Mouse (Mus musculus) hindbrain, embryonic 14.5 days (tissue): ENCODE measurements around the gene Ccng1. TPM values are rescaled to one million over a fixed set of nuclear protein-coding genes. Genes with fewer than 3 reads are reported as not detected.
A peak's percentile ranks its signal among the peaks of the same experiment; 100 is the strongest.

Source experiments
- ATAC-seq: fragments of 200-750 bp; cut with Nextera tagmentation; 2 replicates; pipeline ENCODE4 v1.8.0; 2017; ENCODE audit warnings: moderate number of reproducible peaks, mild to moderate bottlenecking, moderate TSS enrichment, moderate library complexity; ENCODE audit not compliant: low FRiP score
- DNase-seq: peaks from one replicate; pipeline ENCODE4 v3.0.0-alpha.2; 2015; ENCODE audit warnings: low spot score
- H3K27ac ChIP-seq: fragments of 300-500 bp; sonication (generic); 2 replicates; pipeline ENCODE4 v1.5.1; 2014; ENCODE audit warnings: mild to moderate bottlenecking, moderate library complexity
- H3K27me3 ChIP-seq: fragments of 300-500 bp; sonication (generic); 2 replicates; pipeline ENCODE4 v1.6.1; 2014; ENCODE audit warnings: mild to moderate bottlenecking, low read length, mixed read lengths; ENCODE audit not compliant: control insufficient read depth, insufficient read depth
- H3K36me3 ChIP-seq: fragments of 300-500 bp; sonication (generic); replicated peaks from 2 replicates; pipeline ENCODE4 v1.6.1; 2014; ENCODE audit not compliant: control insufficient read depth, insufficient read depth
- H3K4me1 ChIP-seq: fragments of 300-500 bp; sonication (generic); replicated peaks from 2 replicates; pipeline ENCODE4 v1.6.1; 2014; ENCODE audit warnings: antibody characterized with exemption, low read length, mixed read lengths; ENCODE audit not compliant: control insufficient read depth, insufficient read depth
- H3K4me2 ChIP-seq: fragments of 300-500 bp; sonication (generic); replicated peaks from 2 replicates; pipeline ENCODE4 v1.6.1; 2014; ENCODE audit warnings: mild to moderate bottlenecking, moderate library complexity
- H3K4me3 ChIP-seq: fragments of 300-500 bp; sonication (generic); replicated peaks from 2 replicates; pipeline ENCODE4 v1.5.1; 2014; ENCODE audit warnings: mild to moderate bottlenecking, low read length
- H3K9ac ChIP-seq: fragments of 300-500 bp; sonication (generic); 2 replicates; pipeline ENCODE4 v1.6.1; 2014
- H3K9me3 ChIP-seq: fragments of 300-500 bp; sonication (generic); 2 replicates; pipeline ENCODE4 v1.6.1; 2016; ENCODE audit warnings: low read length; ENCODE audit not compliant: control insufficient read depth
- WGBS: fragments of 180-500 bp; shearing (Covaris S2); extraction: QIAGEN DNeasy Blood & Tissue Kit; methylation state at CpG from one replicate; pipeline ENCODE4 v1.1.7; 2014; 5-methylcytosine and 5-hydroxymethylcytosine counted together
- polyA plus RNA-seq: library from polyadenylated mRNA; unstranded; fragments of >200 nt; fragmentation: Nextera tagmentation; extraction: Ambion mirVana; gene quantifications from 2 replicates; pipeline ENCODE4 v1.2.1, GENCODE M21; 2014

The Ccng1 gene
- polyA plus RNA-seq, 1 experiment from 2014 or later = 42.9 TPM

- Histone ChIP-seq H3K4me2 (no peak overlapping the region), H3K27me3 (no peaks in the 10 kb centered on the region), H3K36me3 (no peaks in the 10 kb centered on the region), H3K27ac (no peak overlapping the region), H3K4me1 (no peaks in the 10 kb centered on the region), H3K9ac (no peak overlapping the region), H3K9me3 (no peaks in the 10 kb centered on the region), H3K4me3 (no peak overlapping the region)
- ATAC-seq = no peak
- no peak for DNase-seq
- WGBS = 45% methylated on average over 2 of the region's 2 CpGs
Observed at GRCm38 (mm10) chr11:40763395-40763794, 8.3 kb upstream of the Ccng1 start.

GRCm38 (mm10) chr11:40759896-40760295 is 4.8 kb upstream of the Ccng1 start:
- 86% methylated on average over 8 of the region's 8 CpGs for WGBS
- Histone ChIP-seq H3K4me2 (no peak overlapping the region), H3K4me1 (no peaks in the 10 kb centered on the region; the same call in 1 of the 2 replicates), H3K27me3 (no peaks in the 10 kb centered on the region), H3K9me3 (no peaks in the 10 kb centered on the region), H3K36me3 (no peaks in the 10 kb centered on the region), H3K4me3 (no peak overlapping the region), H3K27ac (no peak overlapping the region), H3K9ac (no peak overlapping the region)
- DNase-seq (no peak), ATAC-seq (no peak)

- Histone ChIP-seq H3K4me2 (peak overlapping the region; percentile 76), H3K9ac (0 out of 2 replicates have a peak overlapping the region, but pooled peaks have one; percentile 84), H3K9me3 (no peaks in the 10 kb centered on the region), H3K4me1 (peaks cover 11% of the 10 kb centered on the region), H3K27me3 (no peaks in the 10 kb centered on the region), H3K4me3 (no peak overlapping the region), H3K27ac (peak overlapping the region; percentile 36; the same call in 1 of the 2 replicates), H3K36me3 (peaks cover 7% of the 10 kb centered on the region)
- no peak for DNase-seq
- WGBS = 88% methylated on average over 8 of the region's 8 CpGs
- ATAC-seq = no peak
Observed at GRCm38 (mm10) chr11:40755968-40756367, 857 bp upstream of the Ccng1 start.

GRCm38 (mm10) chr11:40754664-40755107 is 425 bp downstream of the Ccng1 start:
- Histone ChIP-seq H3K4me3 (peak overlapping the region; percentile 77), H3K9me3 (no peaks in the 10 kb centered on the region), H3K9ac (peak overlapping the region; percentile 84), H3K4me2 (peak overlapping the region; percentile 76), H3K4me1 (peaks cover 11% of the 10 kb centered on the region), H3K36me3 (peaks cover 18% of the 10 kb centered on the region), H3K27me3 (no peaks in the 10 kb centered on the region), H3K27ac (0 out of 2 replicates have a peak overlapping the region, but pooled peaks have one; percentile 43)
- 3% methylated on average over 19 of the region's 19 CpGs for WGBS
- DNase-seq (no peak), ATAC-seq (peak; percentile 82)

GRCm38 (mm10) chr11:40753836-40754235 is 1.3 kb downstream of the Ccng1 start:
- Histone ChIP-seq H3K27ac (no peak overlapping the region), H3K4me2 (peak overlapping the region; percentile 76), H3K36me3 (peaks cover 21% of the 10 kb centered on the region), H3K4me3 (no peak overlapping the region), H3K27me3 (no peaks in the 10 kb centered on the region), H3K4me1 (peaks cover 11% of the 10 kb centered on the region), H3K9me3 (no peaks in the 10 kb centered on the region), H3K9ac (no peak overlapping the region)
- WGBS = 83% methylated on average over 6 of the region's 6 CpGs
- ATAC-seq (no peak), DNase-seq (no peak)

- H3K4me1 ChIP-seq = no peaks in the 10 kb centered on the region
- no peaks in the 10 kb centered on the region for H3K27me3 ChIP-seq
- ATAC-seq (no peak), DNase-seq (no peak)
- no peaks in the 10 kb centered on the region for H3K9me3 ChIP-seq
- H3K36me3 ChIP-seq = peaks cover 21% of the 10 kb centered on the region
- H3K27ac ChIP-seq = no peak overlapping the region
- H3K4me3 ChIP-seq = no peak overlapping the region
- 69% methylated on average over 2 of the region's 2 CpGs for WGBS
- H3K9ac ChIP-seq = no peak overlapping the region
- no peak overlapping the region for H3K4me2 ChIP-seq
Observed at GRCm38 (mm10) chr11:40747716-40748115, 7.4 kb downstream of the Ccng1 start.

- H3K4me3 ChIP-seq = no peak overlapping the region
- no peak overlapping the region for H3K9ac ChIP-seq
- DNase-seq = no peak
- no peak overlapping the region for H3K4me2 ChIP-seq
- peaks cover 22% of the 10 kb centered on the region for H3K36me3 ChIP-seq
- H3K27ac ChIP-seq = no peak overlapping the region
- H3K9me3 ChIP-seq = no peaks in the 10 kb centered on the region
- no peaks in the 10 kb centered on the region for H3K27me3 ChIP-seq
- H3K4me1 ChIP-seq = no peaks in the 10 kb centered on the region
- 91% methylated on average over 12 of the region's 12 CpGs for WGBS
- no peak for ATAC-seq
Observed at GRCm38 (mm10) chr11:40746361-40746760, 8.8 kb downstream of the Ccng1 start.

- WGBS = 92% methylated on average over 3 of the region's 3 CpGs
Observed at GRCm38 (mm10) chr11:40744348-40744747, 10.8 kb downstream of the Ccng1 start.

GRCm38 (mm10) chr11:40741605-40742262 is 13.4 kb downstream of the Ccng1 start:
- ATAC-seq = no peak
- DNase-seq = no peak
- Histone ChIP-seq H3K4me3 (no peak overlapping the region), H3K4me1 (no peaks in the 10 kb centered on the region), H3K27ac (no peak overlapping the region), H3K4me2 (no peak overlapping the region), H3K9me3 (no peaks in the 10 kb centered on the region), H3K9ac (no peak overlapping the region), H3K36me3 (peaks cover 43% of the 10 kb centered on the region), H3K27me3 (no peaks in the 10 kb centered on the region)
- WGBS = 95% methylated on average over 12 of the region's 12 CpGs

More at GRCm38 (mm10) chr11:40744348-40744747, 10.8 kb downstream of the Ccng1 start:
- Histone ChIP-seq H3K36me3 (peaks cover 19% of the 10 kb centered on the region), H3K4me2 (no peak overlapping the region), H3K4me3 (no peak overlapping the region), H3K9me3 (no peaks in the 10 kb centered on the region), H3K4me1 (no peaks in the 10 kb centered on the region), H3K9ac (no peak overlapping the region), H3K27me3 (no peaks in the 10 kb centered on the region), H3K27ac (no peak overlapping the region)
- DNase-seq (no peak), ATAC-seq (no peak)
